Mouse (Mus musculus): ENCODE results near the gene Kmt2b.
A peak's percentile ranks its signal among the peaks of the same experiment; 100 is the strongest.

Gene Kmt2b

DNA sequence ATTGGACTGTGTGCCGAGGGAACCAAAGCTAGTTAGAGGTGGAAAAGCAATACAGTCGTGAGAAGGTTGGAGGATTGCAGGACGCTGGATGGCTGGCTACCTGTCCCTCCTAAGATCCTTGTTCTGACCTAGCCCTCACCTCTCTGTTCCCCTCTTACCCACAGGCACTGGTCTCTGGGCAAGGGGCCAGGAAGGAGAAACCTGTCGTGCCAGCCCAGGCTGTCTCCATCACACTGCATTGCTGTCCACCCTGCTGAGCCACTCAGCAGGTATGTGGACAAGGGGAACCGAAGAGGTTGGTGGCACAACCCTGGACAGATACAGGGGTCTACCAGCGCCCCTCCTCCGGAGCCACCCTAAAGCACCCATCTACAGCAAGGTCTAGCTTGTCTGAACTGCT, 12.1 kb upstream of the Kmt2b start:
- no peak for DNase-seq (ENCODE audit: low read depth, low spot score)

DNA sequence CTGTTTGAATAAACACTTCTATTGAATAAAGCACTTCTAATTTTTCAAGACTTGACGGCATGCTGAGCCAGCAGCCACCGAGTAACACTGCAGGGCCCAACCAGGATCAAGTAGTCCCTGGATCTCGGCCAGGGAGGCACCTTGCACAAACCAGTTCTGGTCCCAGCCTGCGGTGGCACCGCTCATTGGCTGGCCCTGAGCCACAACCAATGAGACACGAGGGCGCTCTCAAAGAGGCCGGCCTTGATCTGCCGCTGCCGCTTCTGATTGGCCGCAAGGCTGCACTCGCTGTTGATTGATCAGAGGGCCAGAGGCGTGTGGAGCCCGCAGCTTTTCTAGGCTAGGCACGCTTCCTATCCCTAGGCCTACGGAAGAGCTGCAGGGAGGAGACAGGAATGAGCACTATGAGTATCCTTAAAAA, 11.4 kb upstream of the Kmt2b start:
- DNase-seq (ENCODE audit: low read depth, low spot score) = peak; percentile 79

DNA sequence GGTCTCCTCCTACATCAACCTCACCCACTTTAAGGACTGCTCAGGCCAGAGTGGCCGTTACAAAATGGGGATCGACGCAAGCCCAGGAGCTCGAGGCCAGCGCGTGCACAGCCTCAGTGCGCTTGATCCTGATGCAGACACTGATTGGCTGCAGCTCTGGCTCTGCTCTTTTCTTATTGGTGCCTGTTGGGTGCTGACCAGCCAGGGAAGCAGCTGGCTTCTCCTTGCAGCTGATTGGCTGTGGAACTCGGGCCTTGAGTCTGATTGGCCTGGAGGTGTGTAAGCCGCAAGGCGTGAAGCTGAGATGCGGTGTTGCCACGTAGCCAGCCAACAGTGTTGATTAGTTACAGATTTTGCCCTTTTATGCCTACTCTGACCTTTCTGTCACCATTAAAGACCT, 10.3 kb upstream of the Kmt2b start, which contains the start of gene Zbtb32:
Zbtb32 (minus strand) TSS at position 124 of the 400 bp plus-strand sequence.
- DNase-seq (ENCODE audit: low read depth, low spot score) = no peak

DNA sequence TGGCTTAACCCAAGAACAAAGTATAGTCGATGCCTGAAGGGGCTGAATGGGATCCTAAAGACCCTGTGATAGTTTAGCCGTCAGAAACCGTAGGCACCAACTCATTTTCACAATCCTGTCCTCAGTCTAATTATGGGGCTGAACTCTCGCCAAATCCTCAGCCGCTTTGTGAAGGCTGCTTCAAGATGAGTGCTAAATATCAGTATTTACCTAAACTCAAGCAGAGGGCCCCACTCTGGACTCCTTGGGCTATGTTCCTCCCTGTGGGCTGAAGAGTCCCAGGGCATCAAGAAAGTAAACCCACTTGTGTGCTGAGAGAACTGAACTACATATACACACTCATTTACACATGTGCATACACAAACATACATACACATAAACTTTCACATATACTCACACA, 8.3 kb upstream of the Kmt2b start:
- DNase-seq (ENCODE audit: low read depth, low spot score) = no peak

DNA sequence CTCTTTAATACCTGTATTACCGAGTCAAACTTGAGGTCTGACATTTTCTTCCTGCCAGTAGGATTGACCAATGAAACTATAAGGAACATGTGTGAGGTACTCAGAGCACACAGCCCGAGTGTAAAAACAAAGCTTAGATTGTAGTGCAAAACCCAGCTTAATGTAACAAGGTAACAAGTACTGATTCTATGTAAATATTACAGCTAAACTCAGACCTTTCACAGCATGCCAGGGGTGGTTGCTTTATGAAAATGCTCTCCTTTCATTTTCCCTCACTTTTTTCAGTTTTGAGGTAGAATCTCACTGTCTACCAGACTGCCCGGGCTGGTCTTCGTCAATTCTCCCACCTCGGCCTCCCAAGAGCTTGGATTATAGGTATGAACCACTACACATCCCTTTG, 7.6 kb upstream of the Kmt2b start:
- DNase-seq (ENCODE audit: low read depth, low spot score) = no peak

DNA sequence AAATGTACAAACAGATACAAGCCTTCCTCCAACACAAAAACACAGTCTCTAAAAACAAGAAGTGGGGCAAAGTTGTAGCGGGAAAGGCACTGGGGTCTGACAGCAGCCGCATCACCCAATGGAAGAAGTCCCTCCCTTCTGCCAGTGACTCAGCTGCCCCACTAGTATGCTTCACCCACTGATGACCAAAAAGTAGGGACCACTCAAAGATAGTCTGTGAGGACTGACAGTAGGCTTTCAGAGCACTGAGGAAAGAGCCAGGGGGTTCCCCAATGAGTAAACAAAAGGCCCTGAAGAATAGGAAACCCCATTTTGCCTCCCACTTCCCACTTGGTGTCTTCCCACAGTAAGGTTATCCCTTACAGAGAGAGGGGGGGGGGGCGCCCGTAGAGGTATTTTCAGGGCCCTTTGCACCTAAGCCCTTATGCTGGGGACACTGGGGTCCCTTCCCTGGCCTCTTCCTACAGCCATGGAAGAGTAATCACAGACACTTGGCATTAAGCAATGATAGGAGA, 6.0 kb upstream of the Kmt2b start:
- no peak for DNase-seq (ENCODE audit: low read depth, low spot score)

DNA sequence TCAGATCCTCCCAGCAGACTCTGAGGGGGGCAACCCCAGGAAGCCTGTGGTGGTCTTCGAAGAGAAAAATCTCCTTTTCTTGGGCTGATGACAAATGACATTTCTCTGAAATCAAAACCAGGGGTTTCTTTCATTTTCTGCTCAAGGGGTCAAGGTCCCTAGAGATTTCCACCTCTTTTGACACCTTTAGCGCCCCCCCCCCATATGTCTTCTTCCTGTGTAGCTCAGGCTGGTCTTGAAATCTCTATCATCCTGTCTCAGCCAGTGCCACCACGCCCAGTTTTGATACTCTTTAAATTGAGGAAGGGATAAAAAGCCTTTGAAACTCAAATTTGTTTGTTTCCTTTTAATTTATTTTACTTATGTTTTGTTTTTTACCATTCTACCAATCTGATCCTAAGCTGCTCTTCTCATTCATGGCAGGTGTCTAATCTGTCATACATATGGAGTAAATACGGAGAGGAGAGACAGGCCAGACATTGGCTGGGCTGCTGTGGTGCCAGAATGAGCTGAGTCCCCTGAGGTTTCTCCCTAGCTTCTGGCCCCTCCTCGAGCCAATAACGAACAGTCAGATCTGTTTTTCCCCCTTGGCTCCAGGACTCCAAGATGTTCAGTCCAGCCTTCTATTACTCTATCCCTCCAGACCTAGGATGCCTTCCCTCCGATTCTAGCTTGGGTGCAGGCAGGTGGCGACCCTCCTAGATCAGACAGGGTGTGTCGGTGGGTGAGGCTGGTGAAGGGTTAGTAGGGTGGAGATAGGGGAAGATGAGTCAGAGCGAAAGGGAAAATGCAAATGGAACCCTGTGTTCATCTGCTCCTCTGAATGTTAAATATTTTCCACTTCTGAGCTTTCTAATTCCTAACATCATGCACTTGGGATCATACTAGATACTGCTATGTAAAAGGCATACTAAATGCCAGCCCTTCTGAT, 5.3 kb upstream of the Kmt2b start:
- peak; percentile 41 for DNase-seq (ENCODE audit: low read depth, low spot score)

DNA sequence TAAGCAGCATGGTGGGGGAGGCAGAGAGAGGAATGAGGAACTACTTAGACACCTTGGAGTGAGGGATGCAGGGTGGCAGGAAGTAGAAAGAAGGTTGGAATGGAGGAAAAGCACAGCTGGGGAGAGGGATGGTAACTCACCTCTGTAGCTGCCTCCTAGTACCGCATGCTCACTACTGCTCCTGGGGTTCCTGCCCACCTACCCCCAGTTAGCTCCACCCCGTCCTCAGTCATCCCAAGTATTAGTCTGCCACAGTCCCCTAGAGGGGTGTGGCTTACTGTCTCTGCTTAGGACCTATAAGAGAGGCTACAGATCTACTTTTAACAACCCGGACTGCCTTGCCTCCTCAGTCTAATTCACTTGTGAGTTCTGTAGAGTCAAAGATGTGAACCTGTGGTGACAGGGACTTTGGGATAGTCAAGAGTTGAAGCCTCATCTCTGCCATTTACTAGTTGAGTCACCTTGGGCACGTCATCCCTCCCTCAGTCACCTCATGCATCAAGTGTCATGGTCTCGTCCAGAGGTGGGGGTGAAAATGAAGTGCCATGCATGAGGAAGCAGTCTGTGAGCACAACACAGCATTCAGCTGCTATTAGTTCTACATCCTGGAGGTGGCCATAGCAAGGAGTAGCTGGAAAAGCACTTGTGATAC, 4.4 kb upstream of the Kmt2b start:
- peak; percentile 34 for DNase-seq (ENCODE audit: low read depth, low spot score)

DNA sequence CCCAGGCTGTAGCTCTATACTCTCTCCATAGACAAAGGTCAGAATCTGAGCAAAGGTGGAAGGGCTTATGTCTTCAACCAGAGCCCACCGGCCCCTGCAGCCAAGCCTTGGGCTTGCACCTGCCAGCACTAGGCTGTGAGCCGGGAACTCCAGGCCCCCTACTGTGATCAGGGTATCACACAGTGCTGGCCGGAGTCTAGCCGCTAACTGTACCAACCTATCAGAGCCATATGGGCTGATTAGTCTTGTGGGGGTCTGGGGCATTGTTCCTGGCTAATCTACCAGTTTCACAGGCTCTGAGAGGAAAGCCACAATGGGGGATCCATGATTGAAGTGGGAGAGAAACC, 3.1 kb upstream of the Kmt2b start:
- DNase-seq (ENCODE audit: low read depth, low spot score) = no peak

DNA sequence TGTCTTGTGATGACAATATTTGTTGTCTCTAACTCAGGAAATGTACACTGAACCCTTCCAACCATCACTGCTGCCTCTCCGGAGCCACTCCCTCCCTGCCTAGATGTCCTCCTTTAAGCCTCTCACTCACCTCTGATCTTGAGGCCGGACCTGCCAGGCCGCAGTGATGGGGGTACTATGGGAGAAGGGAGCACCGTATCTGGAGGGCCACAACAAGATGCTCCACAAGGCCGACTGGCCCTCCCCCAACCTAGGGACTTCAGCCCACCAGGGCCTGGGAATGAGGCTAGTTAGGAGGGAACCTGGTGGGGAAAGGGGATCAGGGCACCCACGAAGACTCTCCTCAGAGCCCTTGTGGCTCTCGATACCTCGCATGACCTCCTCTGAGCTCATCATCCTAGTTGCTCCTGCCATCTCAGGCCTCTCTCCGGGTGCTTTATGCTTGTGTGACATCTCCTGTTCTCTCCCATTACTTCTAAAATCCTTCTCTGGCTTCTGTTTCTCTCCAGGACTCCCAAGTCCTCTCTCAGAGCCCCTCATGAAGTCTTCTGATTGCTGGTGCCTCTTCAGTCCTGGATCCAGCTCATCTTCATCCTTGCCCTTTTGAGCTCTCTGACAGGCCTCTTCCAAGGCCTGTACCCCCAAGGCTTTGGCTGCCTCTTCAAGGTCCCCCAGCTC, 2.5 kb upstream of the Kmt2b start:
- no peak for DNase-seq (ENCODE audit: low read depth, low spot score)

DNA sequence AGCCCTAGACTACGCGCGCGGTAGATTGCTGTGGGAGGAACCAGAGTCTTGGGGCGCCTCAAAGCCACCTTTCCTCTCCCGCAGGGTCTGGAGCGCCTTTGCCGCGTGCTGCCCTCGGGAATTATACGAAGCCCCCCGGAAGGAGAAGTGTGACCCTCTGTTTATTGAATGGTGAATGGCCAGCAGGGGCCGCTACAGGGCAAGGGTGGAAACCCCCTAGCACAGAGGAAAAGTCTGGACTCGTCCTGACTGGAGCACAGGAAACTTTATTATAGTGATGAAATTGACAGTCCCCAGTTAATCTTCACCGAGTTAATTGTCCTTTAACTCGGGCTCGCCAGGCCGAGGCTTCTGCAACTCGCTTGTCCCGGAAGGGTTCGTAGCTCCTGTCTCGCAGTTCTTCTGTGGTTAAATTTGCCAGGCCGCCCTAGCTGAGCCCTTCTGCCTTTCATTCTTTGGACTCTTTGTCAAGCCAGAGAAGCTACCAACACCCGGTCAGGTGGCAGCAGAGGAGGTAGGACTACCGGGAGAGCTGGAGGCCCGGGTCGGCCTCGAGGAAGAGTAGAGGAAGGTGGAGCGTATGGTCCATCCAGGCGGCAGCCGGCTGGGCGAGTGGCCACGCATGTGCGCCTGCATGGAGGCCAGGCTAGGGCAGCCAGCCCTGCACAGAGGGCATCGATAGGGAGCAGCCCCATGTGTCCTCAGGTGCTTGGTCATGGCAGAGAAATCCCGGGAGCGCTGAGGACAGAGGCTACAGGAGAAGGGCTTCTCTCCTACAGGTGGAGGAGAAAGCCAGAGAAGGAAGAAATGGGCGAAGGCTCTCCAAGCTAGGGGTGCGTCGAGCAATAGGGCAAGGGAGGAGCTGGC, 1.1 kb upstream of the Kmt2b start:
- DNase-seq (ENCODE audit: low read depth, low spot score) = peak; percentile 80

DNA sequence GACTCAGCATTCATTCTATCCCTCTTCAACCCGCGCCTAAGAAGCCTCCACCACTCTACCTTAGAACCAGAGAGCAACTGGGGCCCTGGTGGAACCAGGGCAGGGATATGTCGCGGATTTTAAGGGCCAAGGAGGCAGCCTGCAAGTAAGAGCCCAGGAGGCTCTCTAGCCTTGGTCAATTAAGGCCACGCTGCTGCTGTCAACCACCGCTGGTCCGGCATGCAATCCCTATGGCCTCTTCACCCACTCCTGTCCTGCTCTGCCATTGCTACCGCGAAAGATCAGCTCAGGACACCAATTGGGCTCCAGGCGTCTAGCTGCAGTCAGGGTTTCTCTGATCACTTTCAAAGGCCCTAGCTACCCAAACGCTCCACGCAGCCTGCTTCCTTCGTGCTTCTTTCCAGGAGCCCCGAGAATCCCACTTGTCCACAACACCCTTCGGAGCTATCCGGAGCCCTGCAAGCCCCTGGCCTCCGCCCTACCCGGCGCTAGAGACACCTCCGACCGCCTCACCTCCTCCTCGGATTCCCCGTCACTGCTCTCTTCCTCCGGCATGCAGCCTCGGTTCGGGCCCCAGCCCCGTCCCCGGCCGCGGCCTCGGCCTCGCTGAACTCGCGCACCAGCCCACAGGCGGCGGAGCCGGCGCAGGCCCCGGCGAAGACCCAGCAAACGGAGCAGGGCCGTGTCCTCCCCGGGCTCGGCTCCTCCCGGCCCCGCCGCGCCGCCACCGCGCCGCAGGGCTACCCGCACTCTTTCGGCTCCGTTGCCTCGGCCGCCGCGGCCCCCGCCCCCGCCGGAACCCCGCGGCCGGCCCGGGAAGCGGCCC, 471 bp downstream of the Kmt2b start:
- DNase-seq (ENCODE audit: low read depth, low spot score) = no peak

DNA sequence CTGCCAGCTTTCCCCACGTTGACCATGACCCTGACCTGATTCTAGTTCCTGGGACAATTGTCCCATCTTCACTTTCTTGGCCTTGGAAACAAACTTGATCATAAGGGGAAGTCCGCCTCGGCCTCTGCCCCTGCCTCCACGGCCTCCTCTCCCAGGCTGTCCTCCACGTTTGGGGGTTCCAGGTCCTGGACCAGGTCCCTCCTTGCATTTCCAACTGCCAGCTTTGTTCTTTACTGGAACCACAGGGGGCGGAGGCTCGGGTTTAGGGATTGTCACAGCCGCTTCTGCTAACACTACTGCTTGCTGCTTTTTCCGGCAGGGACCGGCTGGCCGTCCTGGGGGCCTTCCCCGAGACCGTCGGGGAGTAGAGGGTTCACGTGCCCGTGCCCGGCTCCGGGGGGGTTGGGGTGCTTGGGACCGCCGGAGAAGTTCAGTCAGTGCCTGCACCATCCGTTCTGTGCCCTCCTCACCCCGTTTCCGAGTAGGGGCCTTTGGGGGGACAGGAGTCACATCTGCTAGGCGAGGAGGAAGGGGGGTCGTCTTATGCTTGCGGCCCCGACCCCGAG, 2.0 kb downstream of the Kmt2b start:
- DNase-seq (ENCODE audit: low read depth, low spot score) = no peak

DNA sequence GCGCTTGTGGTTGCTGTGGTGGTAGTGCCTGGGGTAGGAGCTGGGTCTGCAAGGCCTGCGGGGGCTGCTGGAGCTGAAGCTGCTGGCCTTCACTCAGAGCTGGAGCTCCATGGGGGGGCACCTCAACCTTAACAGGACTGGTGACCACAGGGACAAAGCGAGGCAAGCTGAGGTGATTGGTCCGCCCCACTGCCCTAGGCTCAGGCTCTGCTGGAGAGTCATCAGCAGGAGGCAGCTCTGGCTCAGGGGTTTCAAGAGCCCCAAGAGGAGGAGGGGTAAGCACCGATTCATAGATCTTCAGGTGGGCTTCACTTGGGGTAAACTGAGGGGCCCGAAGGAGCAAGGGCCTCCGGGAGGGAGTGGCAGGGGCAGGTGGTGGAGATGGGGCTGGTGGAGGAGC, 3.4 kb downstream of the Kmt2b start:
- DNase-seq (ENCODE audit: low read depth, low spot score) = no peak

DNA sequence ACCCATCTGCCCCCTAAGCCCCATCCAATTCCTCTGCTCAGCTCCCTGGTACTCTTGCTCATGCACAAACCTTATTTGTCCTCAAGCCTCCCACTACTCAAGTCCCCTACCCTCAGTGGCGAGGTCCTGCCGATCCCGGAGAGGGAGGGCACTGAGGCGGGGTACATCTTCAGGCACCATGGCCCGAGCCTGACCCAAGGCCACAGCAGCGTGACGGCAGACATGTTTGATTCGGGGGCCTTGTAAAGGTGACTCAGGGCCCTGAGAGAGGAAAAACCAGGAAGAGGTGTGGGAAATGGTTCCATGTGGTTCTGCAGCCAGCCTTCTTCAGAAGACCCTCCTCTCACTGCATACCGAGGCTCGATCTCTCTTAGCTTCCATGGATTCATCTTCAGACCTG, 4.2 kb downstream of the Kmt2b start:
- no peak for DNase-seq (ENCODE audit: low read depth, low spot score)

DNA sequence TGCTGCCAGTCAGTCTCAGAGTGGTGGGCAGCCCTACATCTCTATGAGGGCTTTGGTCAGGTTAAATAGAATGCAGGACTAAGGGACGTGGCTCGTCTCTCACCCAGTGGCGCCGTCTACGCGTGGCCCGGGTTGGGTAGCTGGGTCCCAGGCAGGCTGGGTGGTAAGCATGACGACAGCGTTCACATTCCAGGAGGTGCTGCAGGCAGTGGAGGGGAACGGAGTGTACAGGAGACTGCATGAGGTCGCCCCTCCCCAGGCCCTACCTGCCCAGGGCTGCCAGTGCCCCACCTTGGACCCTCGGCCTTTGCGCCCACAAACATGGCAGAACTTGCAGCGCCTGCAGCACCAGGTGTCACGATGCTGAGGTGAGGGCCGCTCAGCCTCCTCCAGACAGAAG, 7.0 kb downstream of the Kmt2b start:
- no peak for DNase-seq (ENCODE audit: low read depth, low spot score)

DNA sequence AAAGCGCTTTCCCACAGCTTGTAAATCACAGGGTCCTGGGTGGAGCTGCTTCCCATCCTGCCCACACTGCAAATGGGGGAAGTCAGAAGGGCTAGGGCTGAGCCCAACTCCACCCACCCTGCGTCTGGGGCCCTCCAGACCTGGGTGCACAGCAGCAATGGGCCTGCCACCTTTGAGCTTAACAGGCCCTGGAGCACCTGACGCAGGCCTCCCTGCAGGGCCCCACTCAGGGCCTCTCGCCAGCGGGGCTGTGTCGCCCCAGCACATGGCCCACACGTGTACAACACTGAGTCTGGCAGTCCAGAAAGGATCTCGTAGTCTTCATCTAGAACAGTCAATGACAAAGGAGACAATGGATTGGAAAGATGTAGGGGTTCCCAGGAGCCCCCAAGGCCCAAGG, 8.6 kb downstream of the Kmt2b start:
- no peak for DNase-seq (ENCODE audit: low read depth, low spot score)

DNA sequence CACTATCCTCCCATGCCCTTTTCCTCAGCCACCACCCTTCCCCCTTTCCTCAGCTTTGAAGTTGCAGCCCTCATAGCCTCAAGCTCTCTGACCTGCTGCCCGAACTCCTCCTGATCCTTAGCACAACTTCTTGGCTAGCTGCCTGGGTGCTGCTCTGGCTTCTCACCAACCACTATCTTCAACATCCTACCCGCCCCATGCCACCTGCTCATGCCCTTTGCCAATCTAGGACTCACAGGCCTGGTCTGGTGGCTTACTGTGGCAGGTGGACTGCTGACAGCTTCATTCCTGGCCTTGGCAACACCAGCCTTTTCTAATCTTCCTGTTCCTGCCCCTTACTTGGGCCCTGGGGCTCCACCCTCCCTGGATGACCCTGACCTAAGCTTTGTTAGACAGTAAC, 15.6 kb downstream of the Kmt2b start:
- DNase-seq (ENCODE audit: low read depth, low spot score) = no peak

DNA sequence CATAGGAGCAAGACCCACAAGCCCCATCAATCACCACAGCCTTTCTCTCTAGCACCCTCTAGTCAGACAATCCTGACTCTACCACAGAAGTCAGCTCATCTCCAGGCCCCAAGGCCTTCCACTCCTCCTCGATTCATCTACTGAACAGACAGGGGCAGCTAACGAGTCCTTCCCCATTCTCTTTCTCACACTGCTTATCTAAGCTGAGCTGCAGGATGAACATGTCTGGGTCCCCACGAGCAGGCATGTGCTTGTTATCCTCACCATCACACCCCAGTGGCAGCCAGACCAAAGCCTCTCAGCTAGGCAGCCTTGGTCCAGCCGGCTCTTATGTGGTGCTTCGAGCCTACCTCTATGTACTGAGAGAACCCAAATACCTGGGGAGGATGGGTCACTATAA, 16.1 kb downstream of the Kmt2b start:
- no peak for DNase-seq (ENCODE audit: low read depth, low spot score)

DNA sequence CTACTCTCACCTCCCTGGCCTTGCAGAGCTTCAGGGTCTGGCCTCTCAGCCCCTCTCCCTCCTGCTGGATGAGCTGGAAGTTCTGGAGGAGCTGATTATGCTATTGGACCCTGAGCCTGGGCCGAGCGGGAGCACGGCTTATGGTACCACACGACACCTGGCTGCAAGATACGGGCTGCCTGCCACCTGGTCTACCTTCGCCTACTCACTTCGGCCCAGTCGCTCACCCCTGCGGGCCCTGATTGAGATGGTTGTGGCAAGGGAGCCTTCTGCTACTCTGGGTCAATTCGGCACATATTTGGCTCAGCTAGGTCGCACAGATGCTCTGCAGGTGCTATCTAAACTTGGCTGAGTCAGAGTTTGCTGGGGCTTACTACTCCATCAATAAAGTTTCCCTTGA, 21.0 kb downstream of the Kmt2b start:
- DNase-seq (ENCODE audit: low read depth, low spot score) = no peak
